Mouse (Mus musculus) midbrain, embryonic 15.5 days (tissue): ENCODE data around the gene 4933402N03Rik. TPM values are rescaled to one million over a fixed set of nuclear protein-coding genes. Genes with fewer than 3 reads are reported as not detected.

Experiments
- ATAC-seq: fragments of 200-750 bp; cut with Nextera tagmentation; replicated peaks from 2 replicates; pipeline ENCODE4 v1.8.0; 2017; ENCODE audit warnings: moderate TSS enrichment
- H3K27ac ChIP-seq: fragments of 300-500 bp; sonication (generic); 2 replicates; pipeline ENCODE4 v1.5.1; 2015; ENCODE audit warnings: mild to moderate bottlenecking, inconsistent platforms
- H3K27me3 ChIP-seq: fragments of 300-500 bp; sonication (generic); replicated peaks from 2 replicates; pipeline ENCODE4 v1.6.1; 2015; ENCODE audit warnings: inconsistent platforms
- H3K36me3 ChIP-seq: fragments of 300-500 bp; sonication (generic); replicated peaks from 2 replicates; pipeline ENCODE4 v1.6.1; 2015; ENCODE audit warnings: inconsistent platforms
- H3K4me1 ChIP-seq: fragments of 300-500 bp; sonication (generic); 2 replicates; pipeline ENCODE4 v1.6.1; 2015; ENCODE audit warnings: inconsistent platforms
- H3K4me2 ChIP-seq: fragments of 300-500 bp; sonication (generic); 2 replicates; pipeline ENCODE4 v1.6.1; 2015; ENCODE audit warnings: inconsistent platforms, mild to moderate bottlenecking, moderate library complexity
- H3K4me3 ChIP-seq: fragments of 300-500 bp; sonication (generic); 2 replicates; pipeline ENCODE4 v1.5.1; 2015; ENCODE audit warnings: mild to moderate bottlenecking, inconsistent platforms
- H3K9ac ChIP-seq: fragments of 300-500 bp; sonication (generic); 2 replicates; pipeline ENCODE4 v1.6.1; 2015; ENCODE audit warnings: mild to moderate bottlenecking, inconsistent platforms
- H3K9me3 ChIP-seq: fragments of 300-500 bp; sonication (generic); 2 replicates; pipeline ENCODE4 v1.6.1; 2016; ENCODE audit warnings: inconsistent platforms
- WGBS: fragments of 180-500 bp; shearing (Covaris S2); methylation state at CpG from one replicate; pipeline ENCODE4 v1.1.7; 2015; ENCODE audit warnings: mixed read lengths; 5-methylcytosine and 5-hydroxymethylcytosine counted together
- polyA plus RNA-seq: library from polyadenylated mRNA; unstranded; fragments of >200 nt; fragmentation: Nextera tagmentation; extraction: Ambion mirVana; gene quantifications from 2 replicates; pipeline ENCODE4 v1.2.1, GENCODE M21; 2015

4933402N03Rik gene
- polyA plus RNA-seq, 1 experiment from 2014 or later: not detected

DNA sequence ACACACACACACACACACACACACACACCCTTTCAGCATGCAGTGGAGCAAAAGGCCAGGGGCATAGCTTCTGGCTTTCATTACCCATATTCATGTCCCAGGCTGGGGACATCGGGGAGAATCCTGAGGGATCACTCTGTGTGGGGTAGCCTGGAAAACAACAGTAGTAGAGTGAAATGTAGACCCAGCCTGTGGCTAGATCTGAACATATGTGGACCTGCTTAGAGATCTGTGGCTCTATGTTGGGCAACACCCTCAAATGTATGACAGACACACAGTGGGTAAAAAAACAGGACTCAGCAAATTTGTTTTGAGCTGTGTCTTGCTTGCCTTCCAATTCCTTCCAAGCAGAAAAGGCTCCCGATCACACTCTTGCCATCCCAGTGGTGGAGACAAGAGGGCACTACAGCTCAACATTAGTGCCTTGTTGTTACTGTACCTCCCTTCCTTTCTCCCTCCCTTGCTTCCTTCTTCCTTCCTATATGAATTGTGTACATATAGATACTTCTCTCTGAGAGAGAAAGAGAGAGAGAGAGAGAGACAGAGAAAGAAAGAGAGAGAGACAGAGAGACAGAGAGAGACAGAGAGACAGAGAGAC, 23.8 kb downstream of the 4933402N03Rik start:
- H3K4me1 ChIP-seq: no peaks in the 10 kb centered on the region
- no peak overlapping the region for H3K9ac ChIP-seq
- no peaks in the 10 kb centered on the region for H3K27me3 ChIP-seq
- no peak overlapping the region for H3K4me2 ChIP-seq
- 88% methylated on average over 2 of the region's 2 CpGs for WGBS
- H3K36me3 ChIP-seq: no peaks in the 10 kb centered on the region
- no peaks in the 10 kb centered on the region for H3K9me3 ChIP-seq
- H3K27ac ChIP-seq: no peak overlapping the region
- no peak for ATAC-seq
- H3K4me3 ChIP-seq: no peak overlapping the region

- no peaks in the 10 kb centered on the region for H3K4me1 ChIP-seq
- no peak for ATAC-seq
- no peaks in the 10 kb centered on the region for H3K27me3 ChIP-seq
- H3K4me2 ChIP-seq: no peak overlapping the region
- no peak overlapping the region for H3K9ac ChIP-seq
- no peaks in the 10 kb centered on the region for H3K36me3 ChIP-seq
- H3K4me3 ChIP-seq: no peak overlapping the region
- H3K9me3 ChIP-seq: no peaks in the 10 kb centered on the region
- WGBS: 81% methylated on average over 2 of the region's 2 CpGs
- H3K27ac ChIP-seq: no peak overlapping the region
These were observed 31.7 kb downstream of the 4933402N03Rik start for GRCm38 (mm10) chr7:131114434-131114833.

DNA sequence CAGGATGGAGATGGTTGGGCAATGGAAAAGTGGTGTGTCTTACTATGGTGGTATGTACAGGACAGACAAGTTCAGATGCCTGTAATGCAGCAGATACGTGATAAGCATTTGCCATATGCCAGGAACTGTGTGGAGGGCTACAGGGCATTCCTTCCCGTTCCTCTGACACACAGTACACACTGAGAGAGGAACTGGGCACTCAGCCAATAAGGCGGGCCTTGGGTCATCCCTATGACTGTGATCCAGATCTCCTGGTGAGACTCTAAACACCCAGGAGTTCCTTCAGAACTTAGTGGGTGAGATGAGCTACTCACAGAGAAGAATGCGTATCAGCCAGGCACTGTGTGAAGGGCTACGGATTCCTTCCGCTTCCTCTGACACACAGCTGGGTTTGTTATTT, 32.4 kb downstream of the 4933402N03Rik start:
- no peaks in the 10 kb centered on the region for H3K4me1 ChIP-seq
- H3K4me3 ChIP-seq: no peak overlapping the region
- H3K27ac ChIP-seq: no peak overlapping the region
- 74% methylated on average over 6 of the region's 6 CpGs for WGBS
- H3K36me3 ChIP-seq: no peaks in the 10 kb centered on the region
- no peak for ATAC-seq
- no peaks in the 10 kb centered on the region for H3K9me3 ChIP-seq
- H3K9ac ChIP-seq: no peak overlapping the region
- no peak overlapping the region for H3K4me2 ChIP-seq
- H3K27me3 ChIP-seq: no peaks in the 10 kb centered on the region

GRCm38 (mm10) chr7:131112486-131112885, 33.6 kb downstream of the 4933402N03Rik start:
- H3K27me3 ChIP-seq: no peaks in the 10 kb centered on the region
- H3K4me1 ChIP-seq: no peaks in the 10 kb centered on the region
- no peaks in the 10 kb centered on the region for H3K9me3 ChIP-seq
- 35% methylated on average over 3 of the region's 3 CpGs for WGBS
- no peak overlapping the region for H3K4me3 ChIP-seq
- ATAC-seq: no peak
- H3K36me3 ChIP-seq: no peaks in the 10 kb centered on the region
- H3K9ac ChIP-seq: no peak overlapping the region
- no peak overlapping the region for H3K4me2 ChIP-seq
- H3K27ac ChIP-seq: no peak overlapping the region

Other genes starting within 250 kb of the 4933402N03Rik start
- 15.4 and 18.7 TPM in 2 replicates for gene Htra1, start 210.2 kb downstream of the 4933402N03Rik start, polyA plus RNA-seq
- gene Dmbt1, start 114.3 kb downstream of the 4933402N03Rik start, polyA plus RNA-seq: 0.15 TPM in 1 of 2 replicates, not detected in the other
- gene 5430419D17Rik, start 28.1 kb upstream of the 4933402N03Rik start, polyA plus RNA-seq: not detected in 2 replicates
- gene Cuzd1, start 176.0 kb upstream of the 4933402N03Rik start, polyA plus RNA-seq: not detected in 2 replicates
- gene Fam24b, start 183.2 kb upstream of the 4933402N03Rik start, polyA plus RNA-seq: not detected in 2 replicates
- gene Fam24a, start 187.6 kb upstream of the 4933402N03Rik start, polyA plus RNA-seq: not detected in 2 replicates
- 29.1 and 32.0 TPM in 2 replicates for gene 2310057M21Rik, start 216.4 kb upstream of the 4933402N03Rik start, polyA plus RNA-seq
- gene Pstk, start 224.8 kb upstream of the 4933402N03Rik start, polyA plus RNA-seq: 50.5 and 50.7 TPM in 2 replicates